Mouse (Mus musculus) spleen, postnatal 36 days (tissue): ENCODE results near the gene Ciart.
"Not testable (repeated sequence)": the region's sequence is repeated elsewhere in the genome, so short reads cannot be mapped to it uniquely, and the experiment has no call there.

ENCODE experiments used
- DNase-seq, 2 experiments: peaks; one replicate each; pipeline ENCODE4 v3.0.0; 2022; ENCODE audit warnings: low spot score in 2 of 2, mixed read lengths in 1 of 2

Gene Ciart

DNA sequence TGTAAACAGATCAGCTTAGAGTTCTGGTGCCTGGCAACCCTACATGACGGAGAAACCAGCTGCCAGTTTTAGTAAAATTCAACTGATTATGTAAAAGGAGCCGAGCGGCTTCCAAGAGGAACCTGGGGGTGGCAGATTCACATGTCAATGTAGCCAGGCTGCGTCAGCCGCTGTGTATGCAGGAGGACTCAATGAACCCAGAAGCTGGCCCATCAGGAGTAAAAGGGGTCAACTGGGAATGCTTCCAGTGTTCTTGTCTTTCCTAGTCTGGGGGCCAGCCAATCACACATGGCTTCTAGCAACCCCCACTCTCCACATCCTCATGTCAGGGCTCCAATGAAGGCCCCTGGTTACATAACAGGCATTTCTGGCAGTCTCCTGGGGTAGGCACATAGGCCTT lies 17.0 kb downstream of the Ciart start:
- no peak for DNase-seq

DNA sequence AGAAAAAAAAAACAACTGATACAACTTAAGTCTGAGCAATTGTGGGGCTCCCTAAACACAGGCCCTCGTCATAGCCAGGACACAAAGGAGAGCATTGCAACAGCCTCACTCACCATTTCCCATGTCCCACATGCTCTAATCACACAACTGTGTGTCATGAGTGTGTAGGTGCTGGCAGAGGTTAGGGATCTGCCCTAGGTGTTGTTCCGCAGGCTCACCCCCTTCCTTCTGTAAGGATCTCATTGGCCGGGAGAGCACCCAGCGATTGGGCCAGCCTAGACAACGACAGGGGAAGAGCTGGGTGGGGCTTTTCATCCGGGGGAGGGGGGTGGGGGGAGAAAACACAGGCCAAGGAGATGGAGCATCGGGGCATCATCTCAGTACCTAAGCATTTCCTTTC lies 18.5 kb downstream of the Ciart start:
- no peak for DNase-seq

GRCm38 (mm10) chr3:95861796-95862195 lies 20.3 kb downstream of the Ciart start:
- peak; percentile 74 to 85 for DNase-seq

- DNase-seq = no peak
Observed at GRCm38 (mm10) chr3:95861216-95861615, 20.8 kb downstream of the Ciart start.

GRCm38 (mm10) chr3:95860323-95860722 lies 21.7 kb downstream of the Ciart start:
- DNase-seq = no peak

DNA sequence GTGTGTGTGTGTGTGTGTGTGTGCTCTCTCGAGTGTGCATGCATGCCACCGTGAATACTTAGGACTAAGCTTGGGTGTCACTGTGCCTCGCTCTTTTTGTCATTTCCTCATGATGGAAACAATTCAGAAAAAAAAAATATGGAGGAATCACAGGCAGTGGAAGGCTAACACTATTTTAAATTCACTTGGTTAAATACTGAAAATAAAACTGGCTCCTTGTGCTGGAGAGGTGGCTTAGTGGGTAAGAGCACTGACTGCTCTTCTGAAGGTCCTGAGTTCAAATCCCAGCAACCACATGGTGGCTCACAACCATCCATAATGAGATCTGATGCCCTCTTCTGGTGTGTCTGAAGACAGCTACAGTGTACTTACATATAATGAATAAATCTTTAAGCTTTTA lies 23.8 kb downstream of the Ciart start:
- not testable (repeated sequence) for DNase-seq

DNA sequence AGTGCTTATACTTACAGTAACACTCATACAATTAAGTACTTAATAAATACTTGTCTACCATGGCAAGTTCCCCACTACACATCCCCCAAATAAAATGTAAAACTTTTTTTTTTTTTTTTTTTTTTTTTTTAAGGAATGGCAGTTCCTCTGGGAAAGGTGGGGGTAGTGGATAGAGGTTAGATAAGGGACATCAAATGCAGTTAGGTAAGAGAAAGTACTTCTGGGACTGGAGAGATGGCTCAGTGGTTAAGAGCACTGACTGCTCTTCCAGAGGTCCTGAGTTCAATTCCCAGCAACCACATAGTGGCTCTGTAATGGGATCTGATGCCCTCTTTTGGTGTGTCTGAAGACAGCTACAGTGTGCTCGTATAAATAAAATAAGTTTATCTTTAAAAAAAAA lies 25.0 kb downstream of the Ciart start:
- not testable (repeated sequence) for DNase-seq

DNA sequence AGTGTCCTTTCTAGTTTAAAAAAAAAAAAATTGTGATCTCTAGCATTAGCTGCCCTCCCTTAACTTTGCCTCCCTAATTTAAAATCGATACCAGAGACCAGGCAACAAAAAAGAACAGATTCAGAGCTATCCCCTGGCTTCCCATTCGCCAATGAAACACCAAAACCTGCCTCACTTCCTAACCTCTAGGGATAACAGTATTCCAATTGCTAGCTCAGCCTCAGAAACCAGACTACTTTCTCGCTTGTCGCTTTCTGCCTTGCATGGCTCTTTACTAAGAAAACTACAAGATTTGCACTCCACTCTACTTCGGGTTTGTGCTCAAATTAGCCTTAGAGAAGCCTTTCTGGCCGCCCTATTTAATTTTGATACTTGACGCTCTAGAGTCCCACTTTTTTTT lies 25.9 kb downstream of the Ciart start:
- DNase-seq = no peak

DNA sequence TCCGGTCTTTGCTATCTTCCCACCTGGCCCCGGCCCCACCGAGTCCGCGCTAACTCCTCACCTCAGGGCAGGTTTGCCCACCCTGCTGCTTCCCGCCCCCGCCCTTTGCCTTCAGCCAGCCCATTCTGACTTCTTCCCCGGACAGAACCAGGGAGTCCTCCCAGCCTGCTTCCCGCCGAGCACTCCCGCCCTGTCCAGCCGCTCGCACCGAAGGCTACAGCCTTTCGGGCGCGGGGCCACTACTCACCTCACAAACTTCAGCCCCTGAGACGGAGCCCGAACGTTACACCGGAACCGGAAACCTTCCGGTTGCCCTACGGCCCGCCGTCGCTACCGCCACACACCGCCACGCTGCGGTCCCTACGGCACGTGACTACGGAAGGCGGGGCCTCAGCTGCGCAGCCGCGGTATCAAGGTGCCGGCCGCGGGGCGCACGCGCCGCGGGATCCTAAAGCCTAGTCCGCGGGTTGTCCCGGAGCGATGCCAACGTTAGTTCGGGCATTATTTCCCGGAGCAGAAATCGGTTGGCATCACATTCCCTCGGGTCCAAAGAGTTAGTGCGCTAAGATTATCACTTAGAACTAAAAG lies 26.5 kb downstream of the Ciart start, which contains the start of gene Prpf3:
TSS of gene Prpf3 (minus strand) at position 384 of the 588 bp plus-strand sequence.
- peak; percentile 92 to 93 for DNase-seq

GRCm38 (mm10) chr3:95851317-95851716 lies 30.7 kb downstream of the Ciart start:
- no peak for DNase-seq

DNA sequence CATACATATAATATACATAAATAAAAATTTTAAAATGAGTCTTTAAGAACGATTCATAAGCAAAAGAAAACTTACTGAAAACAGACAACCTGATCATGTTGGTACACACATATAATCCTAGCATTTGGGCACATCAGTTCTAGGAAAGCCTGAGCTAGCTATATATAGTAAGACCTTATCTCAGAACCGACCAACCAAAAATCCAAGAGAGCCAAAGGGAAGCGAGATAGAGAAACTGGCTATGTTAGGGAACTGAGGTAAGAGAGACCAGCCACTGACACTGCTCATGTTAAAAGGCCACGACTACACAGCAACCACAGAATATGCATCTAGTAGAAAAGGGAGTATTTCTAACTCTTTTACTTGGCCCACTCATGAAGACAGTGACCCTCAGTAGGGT lies 31.4 kb downstream of the Ciart start:
- no peak for DNase-seq

DNA sequence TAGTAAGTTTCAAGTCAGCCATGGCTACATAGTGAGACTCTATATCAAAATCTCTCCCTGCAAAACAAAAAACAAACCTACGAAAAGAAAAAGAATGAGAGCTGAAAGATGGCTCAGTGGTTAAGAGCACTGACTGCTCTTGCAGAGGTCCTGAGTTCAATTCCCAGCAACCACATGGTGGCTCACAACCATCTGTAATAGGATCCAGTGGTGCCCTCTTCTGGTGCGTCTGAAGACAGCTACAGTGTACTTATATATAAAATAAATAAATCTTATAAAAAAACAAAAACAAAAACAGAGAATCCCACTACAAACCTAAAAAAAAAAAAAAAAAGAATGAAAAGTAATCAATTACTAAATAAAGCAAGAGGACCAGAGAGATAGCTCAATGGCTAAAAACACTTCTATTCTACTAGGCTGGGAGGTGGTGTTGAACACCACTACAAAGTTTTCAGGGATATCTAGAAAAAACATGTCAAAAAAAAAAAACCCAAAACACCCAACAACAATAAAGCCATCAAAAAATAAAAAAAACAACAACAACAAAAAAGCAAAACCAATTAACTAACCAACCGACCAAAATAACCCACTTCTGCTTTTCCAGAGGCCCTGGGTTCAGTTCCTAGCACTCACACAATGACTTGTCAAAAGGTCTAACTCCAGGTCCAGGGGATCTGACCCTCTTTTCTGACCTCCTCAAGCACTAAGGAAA lies 39.4 kb downstream of the Ciart start:
- DNase-seq = no peak

- DNase-seq = no peak
Observed at GRCm38 (mm10) chr3:95839250-95839649, 42.8 kb downstream of the Ciart start.

DNA sequence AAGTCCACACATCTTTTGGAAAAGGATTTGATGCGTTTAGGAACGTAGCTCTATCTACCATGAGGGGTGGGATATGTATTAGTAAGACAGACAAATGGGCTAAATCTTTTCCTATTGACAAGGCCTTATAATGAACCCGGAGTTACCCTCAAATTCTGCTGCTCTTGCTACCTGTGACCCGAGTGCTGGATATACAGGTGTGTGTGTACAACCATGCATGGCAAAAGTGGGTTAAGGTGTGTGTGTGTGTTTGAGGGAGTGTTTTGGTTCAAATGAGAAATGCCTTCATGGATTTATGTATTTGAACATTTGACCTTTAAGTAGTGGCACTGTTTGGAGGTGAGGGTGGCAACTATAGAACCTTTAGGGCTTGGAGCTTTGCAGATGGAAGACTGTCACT lies 53.0 kb downstream of the Ciart start:
- no peak for DNase-seq
